Mouse (Mus musculus): ENCODE results near the gene Pou2f3. TPM values are rescaled to one million over a fixed set of nuclear protein-coding genes. Genes with fewer than 3 reads are reported as not detected.

Pou2f3 gene
- polyA plus RNA-seq, 1 experiment from 2014 or later = 0.07 TPM

GRCm38 (mm10) chr9:43240594-43240900, 30.4 kb upstream of the Pou2f3 start:
- no peaks in the 10 kb centered on the region for H3K36me3 ChIP-seq (ENCODE audit: control insufficient read depth, insufficient read depth)
- no peaks in the 10 kb centered on the region for H3K27me3 ChIP-seq (ENCODE audit: control insufficient read depth, insufficient read depth, low read depth, low read length)
- 25% methylated on average over 2 of the region's 2 CpGs for WGBS (ENCODE audit: insufficient replicate concordance)
- H3K9ac ChIP-seq (ENCODE audit: low read depth, low read length) = peak overlapping the region; percentile 86
- H3K4me3 ChIP-seq (ENCODE audit: low read depth, low read length) = no peak overlapping the region
- H3K4me2 ChIP-seq (ENCODE audit: low read depth, low read length) = peak overlapping the region; percentile 90
- peak overlapping the region; percentile 92 for H3K27ac ChIP-seq (ENCODE audit: low read length)
- peaks cover 75% of the 10 kb centered on the region for H3K4me1 ChIP-seq (ENCODE audit: control insufficient read depth, low read depth, low read length)
- no peak for ATAC-seq (ENCODE audit: low read depth)
- no peaks in the 10 kb centered on the region for H3K9me3 ChIP-seq (replicated peaks; ENCODE audit: control insufficient read depth, low read length)

- Histone ChIP-seq H3K27me3 (ENCODE audit: control insufficient read depth, insufficient read depth, low read depth, low read length) (no peaks in the 10 kb centered on the region), H3K4me1 (ENCODE audit: control insufficient read depth, low read depth, low read length) (peaks cover 78% of the 10 kb centered on the region), H3K27ac (ENCODE audit: low read length) (peak within 1 kb of the TSS; percentile 92), H3K9ac (ENCODE audit: low read depth, low read length) (peak within 1 kb of the TSS; percentile 86), H3K4me3 (ENCODE audit: low read depth, low read length) (peak within 1 kb of the TSS; percentile 86), H3K9me3 (replicated peaks; ENCODE audit: control insufficient read depth, low read length) (no peaks in the 10 kb centered on the region), H3K4me2 (ENCODE audit: low read depth, low read length) (peak within 1 kb of the TSS; percentile 90), H3K36me3 (ENCODE audit: control insufficient read depth, insufficient read depth) (no peaks in the 10 kb centered on the region; the same call in 1 of the 2 replicates)
- ATAC-seq (ENCODE audit: low read depth) = peak; percentile 81
- WGBS (ENCODE audit: insufficient replicate concordance) = 1% methylated on average over 38 of the region's 44 CpGs
Measured at GRCm38 (mm10) chr9:43239712-43240593, 29.8 kb upstream of the Pou2f3 start, which contains the start of gene Oaf. Gene Oaf, minus strand, starts transcription at chr9:43239911.

GRCm38 (mm10) chr9:43238631-43239545, 28.7 kb upstream of the Pou2f3 start:
- Histone ChIP-seq H3K9me3 (replicated peaks; ENCODE audit: control insufficient read depth, low read length) (no peaks in the 10 kb centered on the region), H3K27ac (ENCODE audit: low read length) (peak overlapping the region; percentile 92), H3K36me3 (ENCODE audit: control insufficient read depth, insufficient read depth) (no peaks in the 10 kb centered on the region; the same call in 1 of the 2 replicates), H3K9ac (ENCODE audit: low read depth, low read length) (peak overlapping the region; percentile 86), H3K4me2 (ENCODE audit: low read depth, low read length) (peak overlapping the region; percentile 90), H3K4me1 (ENCODE audit: control insufficient read depth, low read depth, low read length) (peaks cover 86% of the 10 kb centered on the region), H3K4me3 (ENCODE audit: low read depth, low read length) (peak overlapping the region; percentile 86), H3K27me3 (ENCODE audit: control insufficient read depth, insufficient read depth, low read depth, low read length) (no peaks in the 10 kb centered on the region)
- ATAC-seq (ENCODE audit: low read depth) = no peak
- under 1% methylated on average over 49 of the region's 51 CpGs for WGBS (ENCODE audit: insufficient replicate concordance)

- peak overlapping the region; percentile 90 for H3K4me2 ChIP-seq (ENCODE audit: low read depth, low read length)
- peaks cover 86% of the 10 kb centered on the region for H3K4me1 ChIP-seq (ENCODE audit: control insufficient read depth, low read depth, low read length)
- H3K36me3 ChIP-seq (ENCODE audit: control insufficient read depth, insufficient read depth) = no peaks in the 10 kb centered on the region; the same call in 1 of the 2 replicates
- H3K9me3 ChIP-seq (replicated peaks; ENCODE audit: control insufficient read depth, low read length) = no peaks in the 10 kb centered on the region
- no peaks in the 10 kb centered on the region for H3K27me3 ChIP-seq (ENCODE audit: control insufficient read depth, insufficient read depth, low read depth, low read length)
- ATAC-seq (ENCODE audit: low read depth) = no peak
- peak overlapping the region; percentile 92 for H3K27ac ChIP-seq (ENCODE audit: low read length)
- H3K9ac ChIP-seq (ENCODE audit: low read depth, low read length) = peak overlapping the region; percentile 86
- WGBS (ENCODE audit: insufficient replicate concordance) = 10% methylated on average over 2 of the region's 2 CpGs
- peak overlapping the region; percentile 86 for H3K4me3 ChIP-seq (ENCODE audit: low read depth, low read length)
Measured at GRCm38 (mm10) chr9:43238167-43238566, 28.0 kb upstream of the Pou2f3 start.

GRCm38 (mm10) chr9:43237111-43237775, 27.1 kb upstream of the Pou2f3 start:
- Histone ChIP-seq H3K4me3 (ENCODE audit: low read depth, low read length) (peak overlapping the region; percentile 86), H3K9ac (ENCODE audit: low read depth, low read length) (peak overlapping the region; percentile 86), H3K27ac (ENCODE audit: low read length) (peak overlapping the region; percentile 92; the same call in 1 of the 2 replicates), H3K27me3 (ENCODE audit: control insufficient read depth, insufficient read depth, low read depth, low read length) (no peaks in the 10 kb centered on the region), H3K4me2 (ENCODE audit: low read depth, low read length) (peak overlapping the region; percentile 90), H3K4me1 (ENCODE audit: control insufficient read depth, low read depth, low read length) (peaks cover 87% of the 10 kb centered on the region), H3K36me3 (ENCODE audit: control insufficient read depth, insufficient read depth) (no peaks in the 10 kb centered on the region; the same call in 1 of the 2 replicates), H3K9me3 (replicated peaks; ENCODE audit: control insufficient read depth, low read length) (no peaks in the 10 kb centered on the region)
- 47% methylated on average over 7 of the region's 7 CpGs for WGBS (ENCODE audit: insufficient replicate concordance)
- no peak for ATAC-seq (ENCODE audit: low read depth)

DNA sequence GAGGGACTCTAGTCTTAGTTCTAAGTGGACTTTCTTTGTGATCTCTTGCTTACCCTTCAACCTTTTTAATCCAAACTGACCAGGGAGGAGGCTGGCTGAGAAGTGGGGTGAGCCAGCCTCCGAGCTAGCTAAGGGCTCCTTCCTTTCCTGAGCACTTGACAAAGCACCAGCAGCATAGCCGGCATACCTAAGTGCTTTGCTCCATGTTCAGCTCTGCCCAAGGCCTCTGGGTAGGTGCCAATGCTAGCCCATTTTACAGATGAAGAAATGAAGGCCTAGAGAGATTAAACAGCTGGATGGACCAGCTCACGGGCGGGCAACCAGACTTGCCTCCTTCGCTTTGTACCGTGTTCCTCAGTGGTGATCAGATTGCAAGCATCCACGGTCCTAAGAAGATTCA, 26.4 kb upstream of the Pou2f3 start:
- Histone ChIP-seq H3K9me3 (replicated peaks; ENCODE audit: control insufficient read depth, low read length) (no peaks in the 10 kb centered on the region), H3K36me3 (ENCODE audit: control insufficient read depth, insufficient read depth) (no peaks in the 10 kb centered on the region; the same call in 1 of the 2 replicates), H3K4me1 (ENCODE audit: control insufficient read depth, low read depth, low read length) (peaks cover 87% of the 10 kb centered on the region), H3K4me2 (ENCODE audit: low read depth, low read length) (no peak overlapping the region), H3K4me3 (ENCODE audit: low read depth, low read length) (no peak overlapping the region), H3K27ac (ENCODE audit: low read length) (no peak overlapping the region), H3K9ac (ENCODE audit: low read depth, low read length) (no peak overlapping the region; the same call in 1 of the 2 replicates), H3K27me3 (ENCODE audit: control insufficient read depth, insufficient read depth, low read depth, low read length) (no peaks in the 10 kb centered on the region)
- no peak for ATAC-seq (ENCODE audit: low read depth)
- 83% methylated on average over 7 of the region's 7 CpGs for WGBS (ENCODE audit: insufficient replicate concordance)

DNA sequence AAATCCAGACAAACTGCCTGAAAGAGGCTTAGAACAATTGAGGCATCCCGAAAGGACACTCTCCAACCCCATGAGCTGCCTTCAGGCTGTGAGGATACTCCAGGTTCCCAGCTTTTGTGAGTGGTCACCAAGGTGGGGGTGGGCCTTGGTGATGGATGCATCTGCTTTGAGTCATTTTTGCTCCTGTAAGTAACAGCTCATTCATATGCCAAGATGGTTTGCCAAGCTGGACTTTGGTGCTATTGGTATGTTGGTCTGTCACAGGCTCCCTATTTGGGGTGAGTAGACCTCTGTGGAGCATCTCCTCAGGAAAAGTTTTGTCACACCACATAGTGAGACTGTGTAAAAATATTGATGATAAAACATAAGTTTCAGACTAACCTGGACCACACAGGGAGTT, 25.9 kb upstream of the Pou2f3 start:
- Histone ChIP-seq H3K27me3 (ENCODE audit: control insufficient read depth, insufficient read depth, low read depth, low read length) (no peaks in the 10 kb centered on the region), H3K9ac (ENCODE audit: low read depth, low read length) (peak overlapping the region; percentile 30; the same call in 1 of the 2 replicates), H3K4me3 (ENCODE audit: low read depth, low read length) (no peak overlapping the region), H3K4me1 (ENCODE audit: control insufficient read depth, low read depth, low read length) (peaks cover 87% of the 10 kb centered on the region), H3K36me3 (ENCODE audit: control insufficient read depth, insufficient read depth) (no peaks in the 10 kb centered on the region; the same call in 1 of the 2 replicates), H3K4me2 (ENCODE audit: low read depth, low read length) (no peak overlapping the region), H3K27ac (ENCODE audit: low read length) (peak overlapping the region; percentile 73), H3K9me3 (replicated peaks; ENCODE audit: control insufficient read depth, low read length) (no peaks in the 10 kb centered on the region)
- ATAC-seq (ENCODE audit: low read depth) = no peak
- WGBS (ENCODE audit: insufficient replicate concordance) = 87% methylated on average over 1 of the region's 1 CpGs

DNA sequence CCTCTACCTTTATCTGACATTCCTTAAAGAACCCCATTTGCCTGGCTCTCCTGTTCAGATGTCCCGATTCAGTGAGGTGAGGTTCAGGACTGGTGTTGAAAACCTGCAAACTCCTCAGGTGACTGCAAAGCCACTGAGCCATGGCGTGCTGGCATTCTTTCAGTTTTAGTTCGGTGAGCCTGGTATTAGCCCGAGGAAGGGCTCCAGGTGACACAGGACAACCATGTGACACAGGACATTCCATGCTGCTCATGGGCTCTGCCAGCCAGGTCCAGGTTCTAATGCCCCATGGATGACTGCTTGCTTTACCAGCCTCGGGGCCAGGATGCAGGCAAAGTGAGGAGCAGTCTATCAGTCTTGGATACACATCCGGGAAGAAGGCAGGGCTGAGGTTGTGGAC, 25.2 kb upstream of the Pou2f3 start:
- Histone ChIP-seq H3K9ac (ENCODE audit: low read depth, low read length) (peak overlapping the region; percentile 15; the same call in 1 of the 2 replicates), H3K4me3 (ENCODE audit: low read depth, low read length) (no peak overlapping the region)
- ATAC-seq (ENCODE audit: low read depth) = no peak

More for the DNA sequence above, 25.2 kb upstream of the Pou2f3 start:
- peak overlapping the region; percentile 73 for H3K27ac ChIP-seq (ENCODE audit: low read length)
- 73% methylated on average over 6 of the region's 6 CpGs for WGBS (ENCODE audit: insufficient replicate concordance)
- no peaks in the 10 kb centered on the region; the same call in 1 of the 2 replicates for H3K36me3 ChIP-seq (ENCODE audit: control insufficient read depth, insufficient read depth)
- peaks cover 87% of the 10 kb centered on the region for H3K4me1 ChIP-seq (ENCODE audit: control insufficient read depth, low read depth, low read length)
- peak overlapping the region; percentile 52 for H3K4me2 ChIP-seq (ENCODE audit: low read depth, low read length)
- no peaks in the 10 kb centered on the region for H3K27me3 ChIP-seq (ENCODE audit: control insufficient read depth, insufficient read depth, low read depth, low read length)
- no peaks in the 10 kb centered on the region for H3K9me3 ChIP-seq (replicated peaks; ENCODE audit: control insufficient read depth, low read length)
